Mouse (Mus musculus): ENCODE measurements around the gene Zfp81. TPM values are rescaled to one million over a fixed set of nuclear protein-coding genes. Genes with fewer than 3 reads are reported as not detected.

The Zfp81 gene
- polyA plus RNA-seq, 1 experiment from 2014 or later = 10.5 TPM

Other genes starting within 250 kb of the Zfp81 start
- 0.42 and 0.43 TPM in 2 replicates for gene Morc2b, start 219.2 kb downstream of the Zfp81 start, polyA plus RNA-seq (2015; fragmentation: Nextera tagmentation; extraction: Ambion mirVana)
- gene Olfr55, start 190.4 kb downstream of the Zfp81 start, polyA plus RNA-seq (2015; fragmentation: Nextera tagmentation; extraction: Ambion mirVana) = 0.04 and 0.05 TPM in 2 replicates
- not detected in 2 replicates for gene Olfr239, start 167.6 kb downstream of the Zfp81 start, polyA plus RNA-seq (2015; fragmentation: Nextera tagmentation; extraction: Ambion mirVana)
- 0.04 and 0.05 TPM in 2 replicates for gene Olfr1564, start 137.2 kb downstream of the Zfp81 start, polyA plus RNA-seq (2015; fragmentation: Nextera tagmentation; extraction: Ambion mirVana)
- gene Zfp955a, start 103.7 kb downstream of the Zfp81 start, polyA plus RNA-seq (2015; fragmentation: Nextera tagmentation; extraction: Ambion mirVana) = 24.7 and 24.9 TPM in 2 replicates
- gene Olfr63, start 94.2 kb downstream of the Zfp81 start, polyA plus RNA-seq (2015; fragmentation: Nextera tagmentation; extraction: Ambion mirVana) = 0.04 TPM in 1 of 2 replicates, not detected in the other
- 21.4 and 23.1 TPM in 2 replicates for gene Zfp955b, start 69.3 kb downstream of the Zfp81 start, polyA plus RNA-seq (2015; fragmentation: Nextera tagmentation; extraction: Ambion mirVana)
- 10.9 and 11.1 TPM in 2 replicates for gene Zfp101, start 35.8 kb upstream of the Zfp81 start, polyA plus RNA-seq (2015; fragmentation: Nextera tagmentation; extraction: Ambion mirVana)
- gene Actl9, start 74.0 kb upstream of the Zfp81 start, polyA plus RNA-seq (2015; fragmentation: Nextera tagmentation; extraction: Ambion mirVana) = not detected in 2 replicates
- gene Adamts10, start 165.3 kb upstream of the Zfp81 start, polyA plus RNA-seq (2015; fragmentation: Nextera tagmentation; extraction: Ambion mirVana) = 55.4 and 65.3 TPM in 2 replicates
- gene Myo1f, start 196.8 kb upstream of the Zfp81 start, polyA plus RNA-seq (2015; fragmentation: Nextera tagmentation; extraction: Ambion mirVana) = 1.4 and 2.5 TPM in 2 replicates

Measured in hindbrain, embryonic 16.5 days (tissue).